Mouse (Mus musculus): ENCODE measurements around the gene Ifi203.
"Not testable (repeated sequence)": the region's sequence is repeated elsewhere in the genome, so short reads cannot be mapped to it uniquely, and the experiment has no call there.

The Ifi203 gene

DNA sequence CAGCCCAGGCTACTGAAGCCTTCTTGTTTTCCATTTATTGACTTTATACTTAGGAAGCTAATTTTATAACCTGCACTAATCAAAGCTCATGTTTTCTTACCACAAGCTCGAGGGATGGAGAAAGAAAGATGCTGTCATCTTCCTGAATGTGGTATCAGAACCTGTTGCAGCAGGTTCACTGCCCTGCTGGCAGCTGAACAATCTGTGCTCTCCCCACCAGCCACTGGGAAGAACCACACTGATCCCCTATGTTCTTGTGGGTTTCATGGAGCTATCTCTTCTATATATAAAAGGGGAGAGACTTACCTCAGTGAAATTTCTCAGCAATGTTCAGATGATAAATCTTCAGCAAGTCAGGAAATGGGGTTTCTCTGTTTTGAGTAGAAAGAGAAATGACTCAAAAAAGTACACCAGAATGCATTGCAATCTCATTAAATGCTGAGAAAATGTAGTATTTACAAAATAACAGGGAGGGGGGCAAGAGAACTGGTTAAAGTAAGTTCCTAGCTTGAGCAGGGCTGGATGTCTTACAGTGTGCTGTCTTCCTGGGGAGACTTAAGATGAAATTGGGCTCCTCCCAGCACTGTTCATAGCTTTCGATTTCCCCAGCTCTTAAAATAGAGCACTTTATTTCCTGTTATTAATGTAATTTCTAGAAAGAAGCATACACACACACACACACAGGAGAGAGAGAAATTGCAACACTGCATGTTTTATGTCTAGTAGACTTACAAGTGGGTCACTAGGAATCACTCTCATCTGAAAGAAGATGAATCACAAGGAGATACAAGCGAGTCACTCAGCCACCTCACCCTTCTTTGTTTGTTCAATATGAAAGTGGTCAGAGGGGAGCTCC, at the start of gene Ifi203, which contains the start of gene Mndal:
Gene Ifi203 (minus strand): TSS at position 749 of the 856 bp plus-strand sequence.
Gene Mndal (minus strand): TSS at position 568 of the 856 bp plus-strand sequence.
- DNase-seq, result peak; percentile 8

DNA sequence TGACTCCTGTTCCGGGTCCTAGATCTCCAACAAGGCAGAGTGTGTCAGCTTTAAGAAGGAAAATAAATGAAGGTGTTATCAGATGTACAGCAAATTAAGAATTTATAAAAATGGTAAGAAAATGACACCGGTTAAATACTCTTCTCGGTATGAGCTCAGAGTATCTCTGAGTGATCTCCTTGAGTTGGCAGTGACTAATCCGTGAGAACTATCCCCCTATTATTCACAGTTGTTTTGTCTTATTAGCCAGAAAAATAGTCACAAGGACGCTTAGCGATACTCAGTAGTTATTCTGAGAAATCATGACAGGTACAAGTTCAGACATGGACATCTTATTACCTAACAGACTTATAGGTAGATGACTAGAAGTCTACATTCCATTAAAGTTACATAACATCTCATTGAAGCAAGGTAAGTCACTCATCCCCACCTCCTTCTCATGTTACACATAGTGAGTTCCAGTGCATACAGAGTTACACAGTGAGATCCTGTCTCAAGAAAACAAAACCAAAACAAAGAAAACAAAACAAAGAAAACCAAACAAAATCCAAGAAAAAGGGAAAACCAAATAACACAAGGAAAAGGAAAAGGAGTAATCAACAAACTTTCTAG, 40.3 kb upstream of the Ifi203 start, which contains the start of gene Ifi202b:
Gene Ifi202b (minus strand): TSS at position 51 of the 612 bp plus-strand sequence.
- not testable (repeated sequence) for DNase-seq

DNA sequence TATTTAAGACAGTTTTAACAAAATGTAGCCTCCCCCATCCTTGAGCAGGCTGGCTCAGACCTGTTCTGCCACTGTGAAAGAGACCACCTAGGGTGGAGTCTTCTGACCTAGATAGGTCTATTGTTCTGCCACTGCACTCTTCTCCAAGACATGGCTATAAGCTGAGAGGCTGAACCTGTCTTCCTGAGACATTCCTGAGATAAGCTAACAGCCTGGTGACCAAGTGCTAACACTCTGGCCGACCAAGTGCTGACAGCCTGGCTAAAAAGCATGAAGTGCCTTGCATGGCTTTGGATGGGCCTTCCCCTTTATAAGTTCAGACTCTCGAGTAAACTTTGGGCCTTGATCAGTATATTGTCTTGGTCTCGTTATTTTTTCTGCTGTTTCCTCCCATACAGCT, 38.6 kb upstream of the Ifi203 start:
- DNase-seq, result not testable (repeated sequence)

DNA sequence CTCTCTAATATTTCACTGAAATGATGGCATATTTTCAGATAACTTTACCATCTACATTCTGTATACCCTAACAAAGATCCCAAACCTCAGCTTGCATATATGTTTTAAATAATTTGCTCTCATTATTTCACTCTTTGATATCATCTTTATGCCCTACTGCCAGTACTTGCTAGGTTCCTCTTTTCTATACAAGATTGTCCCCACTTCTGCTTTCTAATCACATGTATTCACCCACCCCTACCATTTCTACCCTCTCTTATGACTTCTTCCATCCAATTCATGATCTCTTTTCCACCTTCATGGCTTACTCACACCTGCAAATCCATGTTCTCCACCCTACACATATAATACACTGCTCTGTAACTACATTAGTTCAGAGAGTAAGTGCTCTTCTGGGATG, 35.1 kb upstream of the Ifi203 start:
- DNase-seq, result no peak

DNA sequence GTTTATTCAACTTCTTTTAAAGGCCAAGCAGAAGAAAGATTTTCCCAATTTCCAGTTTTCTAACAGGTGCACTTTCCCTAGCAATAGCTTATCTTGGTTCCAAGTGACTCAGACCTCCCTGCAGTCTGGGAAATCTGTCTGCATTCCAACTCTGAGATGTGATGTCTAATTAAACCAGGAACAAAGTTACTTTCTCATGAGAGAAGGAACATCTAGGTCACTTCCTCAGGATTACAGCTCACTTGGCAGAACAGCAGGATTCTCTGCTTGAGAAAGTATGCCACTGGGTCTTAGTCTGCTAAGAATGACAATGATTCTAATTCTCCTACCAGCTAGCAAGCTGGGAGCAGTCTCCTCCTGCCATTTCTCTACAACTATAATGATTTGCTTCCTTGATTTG, 30.6 kb upstream of the Ifi203 start:
- no peak for DNase-seq

DNA sequence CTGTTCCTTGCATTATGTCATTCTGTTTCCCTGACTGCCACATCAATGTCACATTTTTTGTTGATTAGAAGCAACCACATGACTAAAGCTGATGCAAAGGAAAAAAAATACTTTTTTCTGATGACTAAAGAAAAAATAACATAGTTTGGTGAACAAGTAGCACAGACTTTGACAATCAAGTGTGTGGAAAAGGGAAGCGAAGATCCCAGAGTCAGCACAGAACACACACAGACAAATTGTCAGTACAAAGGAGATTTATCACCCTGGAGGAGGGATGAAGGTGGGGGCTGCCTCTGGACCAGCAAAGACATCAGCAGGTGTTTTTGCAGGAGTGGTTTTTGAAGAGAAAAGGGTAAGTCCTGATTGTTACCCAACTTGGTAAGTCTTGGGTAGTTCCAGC, 19.0 kb upstream of the Ifi203 start:
- DNase-seq, result not testable (repeated sequence)

DNA sequence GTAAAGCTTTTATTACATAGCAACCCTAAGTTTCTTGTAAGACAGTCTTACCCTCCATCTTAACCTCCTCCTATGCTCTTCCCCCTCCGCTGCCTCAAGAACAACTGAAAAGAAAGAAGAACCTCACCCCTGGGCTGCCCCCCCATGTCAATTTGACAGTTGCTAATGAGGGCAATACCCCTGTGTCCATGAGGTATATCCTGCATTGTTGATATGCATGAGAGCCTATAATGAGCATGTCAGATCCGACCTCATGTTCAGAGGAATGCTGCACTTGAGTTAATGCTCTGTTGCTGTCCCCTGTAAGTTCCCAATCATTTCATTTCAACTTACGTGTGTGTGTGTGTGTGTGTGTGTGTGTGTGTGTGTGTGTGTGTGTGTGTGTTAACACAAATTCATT, 17.5 kb upstream of the Ifi203 start:
- DNase-seq, result not testable (repeated sequence)

DNA sequence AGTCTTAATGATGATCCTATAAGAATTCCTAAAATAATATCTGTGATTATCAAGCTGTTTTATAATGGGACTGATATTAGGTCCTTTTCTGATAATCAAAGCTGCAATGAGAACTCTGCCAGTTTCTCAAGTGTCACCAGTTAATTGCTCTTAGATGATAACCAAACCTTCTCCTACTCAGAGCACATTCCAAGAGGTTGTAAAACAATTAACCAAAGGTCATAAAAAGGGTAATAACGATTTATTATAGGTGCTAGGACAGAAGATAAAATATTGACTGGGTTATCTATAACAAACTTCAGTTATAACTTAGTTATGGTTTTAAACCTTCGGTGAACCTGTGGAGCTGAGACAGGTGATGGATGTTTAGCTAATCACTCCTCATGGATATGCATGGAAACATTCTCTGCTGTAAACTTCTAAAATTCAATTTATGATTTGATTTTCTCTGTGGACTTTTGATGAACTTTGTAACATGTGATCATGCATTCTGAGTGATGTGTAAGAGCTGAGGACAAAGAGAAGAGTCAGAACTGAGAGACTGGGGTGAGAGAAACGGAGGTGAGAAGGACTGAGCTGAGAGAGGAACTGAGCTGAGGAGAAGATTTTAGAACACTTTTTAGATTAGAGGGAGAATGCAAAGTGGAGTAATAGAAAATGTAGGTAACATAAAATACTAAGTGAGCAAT, 13.5 kb upstream of the Ifi203 start:
- not testable (repeated sequence) for DNase-seq

DNA sequence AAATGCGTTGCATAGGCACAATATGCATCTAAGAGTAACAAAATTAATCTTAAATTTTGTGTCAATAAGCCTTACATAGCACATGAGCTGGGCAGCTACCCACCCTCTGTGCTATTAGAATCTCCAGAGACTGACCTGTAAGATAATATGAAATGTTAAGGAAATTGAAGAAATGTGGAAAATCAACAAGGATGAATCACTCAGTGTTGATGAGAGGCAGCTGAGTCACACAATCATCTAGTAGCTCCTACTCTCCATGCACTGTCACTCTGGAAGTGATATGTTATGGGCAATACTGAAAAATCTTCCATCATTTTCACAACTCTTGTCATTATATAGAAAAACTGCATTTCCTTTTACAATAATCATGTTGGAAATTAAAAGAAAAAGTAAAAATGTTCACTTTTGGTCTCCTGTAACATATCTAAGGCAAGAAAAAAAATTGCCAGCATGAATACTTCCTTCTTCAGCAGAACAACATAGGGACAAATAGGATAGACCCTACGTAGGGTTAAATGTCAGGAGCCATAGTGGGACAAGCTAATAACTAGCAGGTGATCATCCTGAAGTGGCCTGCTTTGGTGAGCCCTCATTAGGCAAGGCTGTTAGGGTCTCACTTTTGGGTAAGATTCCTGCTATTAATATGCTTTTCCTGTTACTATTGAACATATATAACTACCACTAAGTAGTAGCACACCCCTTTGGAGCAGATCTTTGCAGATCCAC, 12.8 kb upstream of the Ifi203 start:
- DNase-seq, result no peak

DNA sequence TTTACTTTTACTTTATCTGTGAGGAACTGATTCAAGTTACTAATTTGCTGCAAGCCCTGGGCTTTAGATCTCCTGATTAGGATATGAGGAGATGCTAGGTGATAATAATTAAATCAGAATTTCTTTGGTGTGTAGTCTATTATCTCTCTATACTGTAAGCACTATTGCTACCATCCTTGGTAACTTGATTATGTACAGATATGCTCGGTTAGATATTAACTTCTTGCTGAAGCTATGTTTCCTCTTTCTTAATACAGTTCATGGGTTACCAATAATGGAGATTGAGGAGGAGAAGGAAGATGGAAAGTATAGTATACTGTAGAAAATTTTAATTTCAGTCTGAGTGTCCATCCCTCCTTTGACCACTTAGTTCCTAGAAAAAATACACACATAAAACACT, 11.1 kb upstream of the Ifi203 start:
- no peak for DNase-seq

DNA sequence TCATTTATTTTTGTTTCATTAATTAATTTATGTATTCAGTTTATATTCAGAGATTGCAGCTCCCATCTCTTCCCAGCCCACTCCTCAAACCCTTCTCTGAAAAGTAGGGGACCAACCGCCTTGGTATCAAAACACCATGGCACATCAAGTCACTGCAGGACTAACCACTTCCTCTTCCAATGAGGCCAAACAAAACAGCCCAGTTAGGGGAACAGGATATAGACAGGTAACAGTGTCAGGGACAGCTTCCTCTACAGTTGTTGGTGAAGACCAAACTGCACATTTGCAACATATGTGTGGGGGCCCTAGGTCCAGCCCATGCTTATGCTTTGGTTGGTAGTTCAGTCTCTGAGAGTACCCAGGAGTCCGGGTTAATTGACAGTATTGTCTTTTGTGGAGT, 6.6 kb upstream of the Ifi203 start:
- not testable (repeated sequence) for DNase-seq

DNA sequence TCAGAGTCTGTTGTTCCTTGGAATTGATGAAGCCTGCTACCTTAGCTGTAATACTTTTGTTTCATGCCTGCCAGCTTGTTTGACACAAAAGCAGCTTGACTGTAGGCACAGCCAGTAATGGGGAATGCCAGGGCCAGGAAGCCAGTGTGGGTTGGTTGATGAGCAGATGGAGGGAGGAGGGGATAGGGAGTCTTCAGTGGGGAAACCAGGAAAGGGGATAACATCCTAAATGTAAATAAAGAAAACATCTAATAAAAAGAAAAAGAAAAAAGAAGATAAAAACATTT, 251 bp upstream of the Ifi203 start:
- not testable (repeated sequence) for DNase-seq

DNA sequence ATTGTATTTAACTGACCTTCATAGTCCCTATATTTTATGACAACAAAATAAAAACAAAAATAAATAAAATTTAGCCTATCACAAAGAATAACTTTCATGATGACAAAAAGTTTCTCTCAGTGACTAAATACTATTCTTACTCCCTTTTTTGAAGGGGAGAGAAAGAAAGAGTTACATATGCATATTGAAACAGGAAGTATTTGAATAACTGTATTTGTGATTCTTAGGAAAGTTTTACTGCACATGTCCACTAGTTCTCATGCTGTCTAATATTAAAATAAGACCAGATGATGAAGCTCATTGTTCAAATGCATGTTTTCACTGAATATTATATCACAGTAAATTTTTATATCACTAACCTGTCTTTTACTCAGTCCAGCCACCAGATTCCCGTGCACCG, 950 bp downstream of the Ifi203 start:
- DNase-seq, result not testable (repeated sequence)

DNA sequence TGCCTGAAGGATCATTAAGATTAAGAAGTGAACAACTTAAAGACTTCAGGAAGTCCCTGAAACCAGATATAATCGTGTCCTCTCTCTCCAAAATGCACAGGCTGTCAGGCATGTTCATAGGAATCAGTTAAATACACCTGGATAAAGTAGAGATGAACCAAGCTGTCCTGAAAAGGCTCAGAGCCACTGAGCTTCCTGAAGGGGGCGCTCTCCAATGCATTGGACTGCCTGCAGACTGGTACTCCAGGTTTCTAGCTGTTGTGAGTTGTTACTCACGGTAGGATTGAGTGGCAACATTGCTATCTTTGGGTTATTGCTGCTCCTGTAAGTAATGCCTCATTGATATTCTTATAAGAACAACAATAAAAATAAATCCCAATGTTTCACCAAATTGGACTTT, 23.2 kb downstream of the Ifi203 start:
- DNase-seq, result not testable (repeated sequence)

DNA sequence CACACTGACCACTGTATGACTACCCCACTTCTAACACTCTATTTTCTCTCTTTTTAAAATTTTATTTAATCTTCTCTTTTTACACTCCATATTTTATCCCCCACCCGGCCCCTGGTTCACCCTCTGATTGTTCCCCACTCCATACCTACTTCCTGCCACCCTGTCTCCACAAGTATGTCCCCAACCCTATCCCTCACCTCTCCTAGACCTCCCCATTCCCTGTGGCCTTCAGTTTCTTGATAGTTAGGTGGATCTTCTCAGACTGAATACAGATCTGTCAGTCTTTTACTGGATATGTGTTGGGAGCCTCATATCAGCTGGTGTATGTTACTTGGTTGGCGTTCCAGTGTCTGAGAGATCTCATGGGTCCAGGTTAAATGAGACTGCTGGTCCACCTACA, 27.9 kb downstream of the Ifi203 start:
- DNase-seq, result no peak

DNA sequence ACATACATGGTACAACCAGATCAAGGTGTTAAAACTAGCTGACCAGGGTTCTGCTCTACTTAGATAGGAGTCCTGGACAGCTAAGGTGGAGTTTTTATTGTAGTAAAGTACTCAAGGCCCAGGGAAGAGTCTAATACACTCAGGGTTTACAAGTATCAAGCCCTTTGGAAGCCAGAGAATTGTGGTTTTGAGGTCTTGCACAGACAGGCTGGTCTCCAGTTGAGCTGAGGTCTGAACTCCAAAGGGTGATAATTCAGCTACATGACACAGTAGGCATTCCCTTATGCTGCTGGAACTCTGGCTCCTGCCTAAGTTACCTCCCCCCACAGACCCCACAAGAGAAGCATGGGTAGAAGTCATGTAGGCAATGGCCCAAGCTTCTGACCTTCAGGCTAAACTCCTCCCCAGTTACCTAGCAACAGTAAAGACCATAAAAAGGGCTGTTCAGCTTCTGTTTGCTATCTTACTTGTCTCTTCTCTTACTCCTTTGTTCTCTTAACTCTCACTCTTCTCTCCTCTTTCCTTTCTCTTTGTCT, 29.1 kb downstream of the Ifi203 start:
- not testable (repeated sequence) for DNase-seq

DNA sequence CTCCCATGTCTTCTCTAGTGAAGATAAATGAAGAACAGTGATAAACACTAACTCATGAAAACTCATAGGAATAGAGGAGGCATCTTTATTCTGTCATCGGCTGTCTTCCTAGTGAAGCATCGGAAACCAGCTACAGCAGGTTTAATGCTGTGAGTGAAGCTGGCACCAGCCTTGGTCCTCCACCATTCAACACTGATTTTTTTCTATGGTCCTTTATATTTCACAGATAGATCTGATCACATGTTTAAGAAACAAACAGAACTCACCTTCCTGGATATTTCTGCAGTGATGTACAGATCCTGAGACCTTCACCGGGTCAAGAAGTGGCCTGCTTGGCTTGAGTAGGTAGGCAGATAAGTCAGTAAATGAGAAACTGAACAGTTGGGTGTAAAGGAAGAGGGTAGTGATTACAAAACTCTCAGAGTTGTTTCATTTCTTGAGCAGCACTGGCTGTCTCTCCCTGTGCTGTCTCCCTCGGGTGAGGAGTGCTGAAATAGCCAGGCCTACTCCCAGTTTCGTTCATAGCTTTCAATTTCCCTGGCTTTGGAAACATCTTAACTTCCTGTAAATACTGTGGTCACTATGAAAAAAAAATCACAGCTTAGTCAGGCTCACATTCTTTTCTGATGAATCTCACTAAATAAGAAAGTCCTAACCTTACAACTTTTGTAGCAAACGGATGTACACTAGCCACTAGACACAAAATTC, 29.8 kb downstream of the Ifi203 start, which contains the start of gene Ifi211:
Gene Ifi211 (minus strand): TSS at position 499 of the 708 bp plus-strand sequence.
- peak; percentile 52 for DNase-seq

DNA sequence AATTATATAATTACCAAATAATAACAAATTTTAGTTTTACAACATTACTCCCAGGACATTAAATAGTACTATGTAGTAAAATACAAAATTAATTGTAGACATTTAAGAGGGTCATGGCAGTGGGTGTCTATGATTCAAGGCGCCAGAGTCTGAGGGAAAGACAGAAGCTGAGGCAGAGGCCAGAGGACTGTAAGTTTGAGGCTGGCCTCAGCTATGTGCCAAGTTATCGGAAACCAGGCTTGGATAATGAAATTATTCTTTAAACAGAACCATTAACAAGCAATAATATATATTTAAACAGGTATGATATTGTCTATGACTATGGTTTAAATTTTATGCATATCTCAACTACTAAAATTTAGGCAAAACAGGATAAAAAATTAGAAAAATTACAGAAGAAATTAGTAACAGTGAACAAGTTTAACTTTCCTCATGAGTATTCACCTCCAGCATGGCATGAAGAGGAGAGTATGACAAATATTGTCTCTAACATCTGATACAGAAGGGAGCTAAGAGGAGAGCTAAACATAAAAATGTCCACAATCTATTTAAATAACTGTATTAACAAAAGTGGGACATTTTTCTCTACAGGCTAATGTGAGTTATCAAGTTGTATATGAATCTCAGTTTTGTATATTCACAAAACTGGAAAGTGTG, 30.5 kb downstream of the Ifi203 start:
- no peak for DNase-seq

DNA sequence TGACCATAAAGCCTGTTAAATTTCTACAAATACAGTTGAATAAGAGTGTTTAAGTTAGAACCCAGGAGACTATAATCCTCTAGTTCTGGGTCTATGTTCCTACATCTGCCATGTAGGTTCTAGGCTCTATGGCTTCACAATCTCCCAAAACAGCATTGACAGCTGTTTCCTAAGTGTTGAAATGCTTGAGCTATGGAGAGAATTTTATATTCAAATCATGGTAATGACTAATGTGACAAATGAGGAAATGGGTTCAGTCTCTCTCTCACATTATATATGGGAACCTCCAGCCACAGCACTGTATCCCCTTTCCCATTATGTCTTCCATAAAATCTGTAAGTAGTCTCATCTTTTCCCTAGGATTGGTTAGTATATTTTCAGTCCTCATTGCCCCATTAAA, 34.1 kb downstream of the Ifi203 start:
- DNase-seq, result not testable (repeated sequence)

DNA sequence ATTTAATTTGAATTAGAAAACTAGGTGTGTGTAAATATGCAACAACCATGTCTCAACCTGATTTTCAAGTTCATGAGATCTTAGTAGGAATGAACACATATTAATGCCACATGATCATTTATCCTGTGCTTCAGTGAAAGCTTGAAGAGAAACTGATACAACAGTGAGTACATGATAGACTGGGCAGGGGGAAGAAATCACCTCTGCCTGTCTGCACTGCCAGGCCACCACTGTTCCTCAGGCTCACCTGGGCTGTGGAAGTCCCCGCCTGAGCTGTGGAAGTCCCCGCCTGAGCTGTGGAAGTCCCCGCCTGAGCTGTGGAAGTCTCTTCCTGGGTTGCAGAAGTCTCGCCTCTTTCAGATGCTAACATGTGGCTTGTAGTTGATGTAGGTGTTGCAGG, 36.6 kb downstream of the Ifi203 start:
- not testable (repeated sequence) for DNase-seq

DNA sequence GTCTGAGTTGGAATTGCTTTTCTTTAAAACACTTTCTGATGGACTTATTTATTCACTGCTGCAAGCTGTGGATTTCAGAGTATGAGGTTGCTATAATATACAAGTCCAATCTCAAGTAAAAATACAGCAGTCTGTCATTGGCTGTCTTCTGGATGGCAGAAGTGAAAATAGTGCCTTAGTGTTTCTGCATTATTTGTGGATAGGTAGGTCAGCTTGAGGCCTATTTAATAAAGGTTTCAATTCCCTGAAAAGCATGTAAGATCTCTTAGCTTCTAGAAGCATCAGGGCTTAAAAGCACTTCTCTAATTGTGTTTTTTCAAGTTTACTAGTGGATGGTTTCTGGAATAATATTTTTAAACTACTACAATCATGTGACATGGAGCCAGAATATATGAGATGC, 52.7 kb downstream of the Ifi203 start:
- DNase-seq, result not testable (repeated sequence)

Measured in kidney, adult 9 months (tissue).